Mouse (Mus musculus) ES-Bruce4 (cell line): ENCODE results near the gene Clec12b. TPM values are rescaled to one million over a fixed set of nuclear protein-coding genes. Genes with fewer than 3 reads are reported as not detected.

Experiments used
- H3K27ac ChIP-seq: 2 replicates; pipeline ENCODE4 v1.5.1; 2012; ENCODE audit warnings: low read length, inconsistent platforms; ENCODE audit not compliant: insufficient read depth
- H3K27me3 ChIP-seq: 2 replicates; pipeline ENCODE4 v1.6.1; 2012; ENCODE audit warnings: mild to moderate bottlenecking, low read length, inconsistent platforms; ENCODE audit not compliant: control insufficient read depth, poor library complexity, insufficient read depth, severe bottlenecking
- H3K36me3 ChIP-seq: 2 replicates; pipeline ENCODE4 v1.6.1; 2012; ENCODE audit warnings: inconsistent platforms, mild to moderate bottlenecking, low read length, moderate library complexity; ENCODE audit not compliant: control insufficient read depth, poor library complexity, insufficient read depth, severe bottlenecking
- H3K4me1 ChIP-seq: one replicate; pipeline ENCODE4 v1.8.1; 2011; ENCODE audit warnings: low read length; ENCODE audit not compliant: control insufficient read depth, insufficient read depth
- H3K4me3 ChIP-seq: 2 replicates; pipeline ENCODE4 v1.5.1; 2011; ENCODE audit warnings: low read depth, mild to moderate bottlenecking, low read length
- H3K9ac ChIP-seq: 2 replicates; pipeline ENCODE4 v1.6.1; 2012; ENCODE audit warnings: low read depth, mild to moderate bottlenecking, inconsistent platforms; ENCODE audit not compliant: poor library complexity, severe bottlenecking
- H3K9me3 ChIP-seq: replicated peaks from 2 replicates; pipeline ENCODE4 v1.6.1; 2012; ENCODE audit warnings: mild to moderate bottlenecking, low read length, inconsistent platforms; ENCODE audit not compliant: control insufficient read depth, poor library complexity, insufficient read depth, severe bottlenecking
- CTCF ChIP-seq: IDR thresholded peaks from one replicate; pipeline ENCODE4 v1.8.1; 2011; ENCODE audit warnings: low read depth, low read length
- EP300 ChIP-seq: IDR thresholded peaks from 2 replicates; pipeline ENCODE4 v1.6.1; 2011; ENCODE audit warnings: low read depth, low read length; ENCODE audit not compliant: insufficient read depth
- POLR2A ChIP-seq: IDR thresholded peaks from one replicate; pipeline ENCODE4 v1.8.1; 2011; ENCODE audit warnings: low read length; ENCODE audit not compliant: insufficient read depth
- polyA plus RNA-seq: library from polyadenylated mRNA; stranded (reverse); fragments of >200 nt; gene quantifications from 2 replicates; pipeline ENCODE4 v1.2.4, GENCODE M21; 2011; ENCODE audit warnings: low read depth; ENCODE audit not compliant: missing spikeins, insufficient read depth, insufficient read length

Gene Clec12b
- polyA plus RNA-seq, 1 experiment: not detected

DNA sequence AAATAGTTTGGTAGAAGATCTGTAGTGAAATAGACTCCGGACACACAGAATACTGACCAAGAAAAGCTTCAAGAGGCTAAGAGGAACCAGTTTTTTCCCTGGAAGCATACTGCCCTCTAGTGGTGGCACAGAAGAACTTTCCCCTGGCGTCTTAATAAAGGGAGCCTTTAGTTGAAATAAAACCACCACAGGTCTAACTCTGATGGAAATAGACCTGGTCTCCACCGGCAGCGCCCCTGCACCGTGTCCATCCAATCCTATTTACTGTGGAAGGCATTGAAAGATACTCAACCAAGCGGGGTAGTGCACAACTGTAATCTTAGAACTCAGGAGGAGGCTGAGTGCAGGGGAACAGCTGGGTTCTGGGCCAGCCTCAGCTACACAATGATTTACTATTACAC lies 19.7 kb downstream of the Clec12b start:
- Histone ChIP-seq H3K4me3 (no peak overlapping the region), H3K27ac (no peak overlapping the region), H3K36me3 (no peaks in the 10 kb centered on the region), H3K9me3 (no peaks in the 10 kb centered on the region), H3K9ac (no peak overlapping the region), H3K27me3 (no peaks in the 10 kb centered on the region), H3K4me1 (no peaks in the 10 kb centered on the region)
- no peak for TF ChIP-seq CTCF
- TF ChIP-seq EP300: no peak
- TF ChIP-seq POLR2A: no peak

DNA sequence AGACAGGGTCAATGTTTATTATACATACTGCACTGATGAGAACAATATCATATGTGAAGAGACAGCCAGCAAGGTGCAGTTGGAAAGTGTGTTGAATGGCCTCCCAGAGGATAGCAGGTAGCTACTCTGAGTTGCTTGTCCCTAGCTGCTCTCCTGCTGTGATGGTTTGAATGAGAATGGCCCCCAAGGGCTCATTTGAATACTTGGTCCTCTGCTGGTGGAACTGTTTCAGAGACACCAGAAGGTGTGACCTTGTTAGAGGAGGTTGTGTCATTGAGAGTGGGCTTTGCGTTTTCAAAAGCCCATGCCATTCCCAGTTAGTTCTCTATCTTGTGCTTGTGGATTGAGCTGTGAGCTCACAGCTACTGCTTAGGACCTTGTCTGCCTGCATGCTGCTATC lies 21.7 kb downstream of the Clec12b start:
- no peak overlapping the region for H3K4me3 ChIP-seq
- H3K27me3 ChIP-seq: no peaks in the 10 kb centered on the region
- H3K9me3 ChIP-seq: no peaks in the 10 kb centered on the region
- TF ChIP-seq CTCF (no peak), EP300 (peak; percentile 74; the same call in 1 of the 2 replicates)
- H3K36me3 ChIP-seq: no peaks in the 10 kb centered on the region
- 0 out of 2 replicates have a peak overlapping the region, but pooled peaks have one; percentile 58 for H3K27ac ChIP-seq
- H3K4me1 ChIP-seq: no peaks in the 10 kb centered on the region
- no peak overlapping the region for H3K9ac ChIP-seq

DNA sequence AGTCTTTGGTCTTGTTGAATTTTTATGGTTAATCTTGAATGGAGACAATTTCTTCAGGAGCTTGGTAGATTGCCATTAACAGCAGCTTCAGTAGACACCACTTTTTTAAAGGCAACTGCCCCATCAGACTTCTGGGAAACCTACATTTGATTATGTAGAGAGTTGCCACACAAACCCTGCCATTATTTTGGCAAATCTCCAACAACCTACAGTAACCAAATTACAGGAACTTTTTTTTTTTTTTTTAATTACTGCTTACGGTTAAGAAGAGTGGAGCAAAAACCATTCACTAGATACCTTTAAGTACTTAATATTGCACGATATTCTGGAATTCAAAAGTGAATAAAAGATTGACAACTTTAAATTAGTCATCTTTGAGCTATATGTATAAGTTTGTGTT lies 26.2 kb downstream of the Clec12b start:
- H3K9me3 ChIP-seq: no peaks in the 10 kb centered on the region
- H3K4me3 ChIP-seq: no peak overlapping the region
- TF ChIP-seq CTCF: no peak
- TF ChIP-seq POLR2A: no peak
- no peak for TF ChIP-seq EP300
- H3K36me3 ChIP-seq: no peaks in the 10 kb centered on the region
- no peaks in the 10 kb centered on the region for H3K4me1 ChIP-seq
- no peak overlapping the region for H3K27ac ChIP-seq
- H3K27me3 ChIP-seq: no peaks in the 10 kb centered on the region
- H3K9ac ChIP-seq: no peak overlapping the region

DNA sequence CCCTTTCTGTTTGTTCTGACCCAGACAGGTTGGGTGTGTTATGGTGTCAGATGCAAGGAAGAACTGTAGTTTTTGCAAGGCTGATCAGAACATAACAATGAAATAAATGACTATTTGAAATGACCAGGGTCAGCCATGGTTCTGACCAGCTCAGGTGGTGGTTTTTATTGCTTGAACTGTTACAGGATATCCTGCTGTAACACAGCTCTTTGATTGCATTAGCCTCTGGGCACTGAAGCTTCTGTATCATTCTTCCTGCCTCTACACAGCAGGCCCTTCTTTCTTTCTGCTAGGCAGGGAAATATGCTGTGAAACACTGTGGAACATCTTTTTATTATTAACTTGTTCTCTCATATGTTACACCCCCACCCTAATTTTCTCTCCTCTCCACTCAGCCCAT lies 29.2 kb downstream of the Clec12b start:
- Histone ChIP-seq H3K36me3 (no peaks in the 10 kb centered on the region), H3K9me3 (no peaks in the 10 kb centered on the region)
- TF ChIP-seq POLR2A (no peak), CTCF (no peak), EP300 (no peak)

DNA sequence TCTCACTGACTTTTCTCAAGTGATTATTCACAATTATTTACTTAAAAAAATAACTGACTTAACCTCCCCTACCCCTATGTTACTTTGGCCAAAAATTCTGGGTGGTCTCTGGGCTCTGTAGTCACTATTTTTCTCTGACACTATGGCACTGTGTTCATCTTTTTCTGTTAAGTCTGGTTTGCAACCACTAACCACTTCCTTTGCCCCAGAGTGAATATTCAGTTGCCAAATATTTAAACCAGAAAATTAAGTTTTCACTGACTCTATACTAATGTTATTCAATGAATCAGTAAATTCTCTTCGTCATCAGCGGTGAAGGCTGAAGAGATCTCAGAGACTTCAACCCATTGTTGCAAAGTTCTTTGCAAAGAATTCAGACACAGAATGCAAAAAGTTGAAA lies 29.9 kb downstream of the Clec12b start:
- no peaks in the 10 kb centered on the region for H3K36me3 ChIP-seq
- TF ChIP-seq CTCF (no peak), EP300 (no peak), POLR2A (no peak)
- no peak overlapping the region for H3K4me3 ChIP-seq
- no peaks in the 10 kb centered on the region for H3K27me3 ChIP-seq
- H3K9ac ChIP-seq: no peak overlapping the region
- H3K4me1 ChIP-seq: no peaks in the 10 kb centered on the region
- no peaks in the 10 kb centered on the region for H3K9me3 ChIP-seq
- no peak overlapping the region for H3K27ac ChIP-seq

More for the DNA sequence above, 29.2 kb downstream of the Clec12b start:
- Histone ChIP-seq H3K4me1 (no peaks in the 10 kb centered on the region), H3K27ac (no peak overlapping the region), H3K9ac (no peak overlapping the region), H3K27me3 (no peaks in the 10 kb centered on the region), H3K4me3 (no peak overlapping the region)

DNA sequence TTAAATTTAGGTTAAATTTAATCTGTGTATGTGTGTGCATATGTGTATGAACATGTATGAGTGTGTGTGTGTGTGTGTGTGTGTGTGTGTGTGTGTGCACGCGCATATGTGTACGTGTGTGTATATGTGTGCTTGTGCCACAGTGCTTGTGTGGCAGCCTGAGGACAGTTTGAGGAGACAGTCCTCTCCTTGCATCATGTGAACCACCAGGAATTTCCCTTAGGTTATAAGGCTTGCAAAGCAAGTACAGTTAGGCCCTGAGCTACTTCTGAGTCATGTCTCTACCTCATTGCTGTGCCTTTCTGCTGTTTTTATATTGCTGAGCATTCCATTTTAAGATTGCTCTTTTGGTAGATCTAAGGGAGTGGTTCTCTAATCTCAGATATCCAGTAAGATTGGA lies 34.6 kb downstream of the Clec12b start:
- Histone ChIP-seq H3K36me3 (no peaks in the 10 kb centered on the region), H3K4me1 (peaks cover 2% of the 10 kb centered on the region), H3K27me3 (no peaks in the 10 kb centered on the region), H3K4me3 (no peak overlapping the region), H3K27ac (no peak overlapping the region), H3K9ac (no peak overlapping the region), H3K9me3 (peaks cover 16% of the 10 kb centered on the region)
- no peak for TF ChIP-seq EP300
- TF ChIP-seq CTCF: no peak
- no peak for TF ChIP-seq POLR2A
